Mouse (Mus musculus) CH12.LX (cell line): ENCODE data around the gene Fam193a.

Experiments
- CTCF ChIP-seq, 2 experiments: IDR thresholded peaks in 1 of 2; conservative IDR thresholded peaks in 1 of 2; 2 replicates each; pipeline ENCODE4 v1.5.1; 2011 to 2012; ENCODE audit warnings: low read depth in 2 of 2, low read length in 2 of 2, improper control_type of control experiment in 1 of 2, inconsistent platforms in 1 of 2, mild to moderate bottlenecking in 1 of 2, moderate library complexity in 1 of 2
- ELF1 ChIP-seq: IDR thresholded peaks from 2 replicates; pipeline ENCODE4 v1.6.1; 2014; ENCODE audit warnings: low read depth, mild to moderate bottlenecking, inconsistent platforms, low read length, improper control_type of control experiment
- GABPA ChIP-seq: IDR thresholded peaks from 2 replicates; pipeline ENCODE4 v1.6.1; 2012; ENCODE audit warnings: low read depth, low read length, improper control_type of control experiment, inconsistent platforms; ENCODE audit not compliant: insufficient replicate concordance
- POLR2A ChIP-seq: IDR thresholded peaks from 2 replicates; pipeline ENCODE4 v1.6.1; 2011; ENCODE audit warnings: low read depth, mild to moderate bottlenecking, improper control_type of control experiment, low read length

DNA sequence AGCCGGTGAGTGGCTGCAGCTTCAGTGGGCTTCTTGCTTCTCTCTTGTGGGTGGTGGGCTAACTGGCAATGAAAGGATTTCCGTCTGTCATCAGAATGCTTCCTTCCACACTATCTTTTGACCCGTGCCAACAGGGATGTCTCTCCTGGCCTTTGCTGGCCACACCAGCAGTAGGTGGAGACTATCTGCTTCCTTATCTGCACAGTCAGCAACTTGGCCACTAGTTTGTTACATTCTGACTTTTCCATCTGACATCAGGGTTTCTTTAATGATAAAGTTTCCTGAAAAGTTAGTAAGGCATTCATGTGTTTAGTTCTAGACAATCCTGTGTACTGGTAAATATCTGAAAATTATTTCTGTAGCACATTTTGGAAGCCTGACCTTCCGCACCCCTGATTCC, 41.1 kb downstream of the Fam193a start:
- TF ChIP-seq CTCF (conservative IDR thresholded peaks at IDR 0.05 in 1 of 2, IDR thresholded peaks at IDR 0.05 in 1 of 2; ENCODE audit: low read depth in 2 of 2, low read length in 2 of 2) (no peak), ELF1 (no peak), GABPA (no peak), POLR2A (no peak)
